In genomic region chr13:112652205-112652604, GRCm38 (mm10) we compare ENCODE assay signal across 24 mouse cellular contexts. TPM values are rescaled to one million over a fixed set of nuclear protein-coding genes. Genes with fewer than 3 reads are reported as not detected.
DNase-seq lines count a peak whose midpoint lies in the region; ATAC-seq and TF ChIP-seq lines count a peak whose summit lies in the region.
"Had no signal": no experiment of that assay in that cellular context is flagged by ENCODE, and none has a peak within 500 bp of the region (broad histone marks: within the 10 kb centered on the region; RNA-seq: fewer than 3 reads in every experiment).

Gene Ddx4, minus strand, starts transcription at chr13:112652475.

- no peak within 1 kb of the TSS for H3K27ac ChIP-seq in heart, embryonic 16.5 days (ENCODE audit: low read length)
- peak within 1 kb of the TSS; percentile 94 for H3K27ac ChIP-seq in testis, adult 2 months (ENCODE audit: control insufficient read depth, insufficient read depth, low read depth, low read length)
- H3K27ac ChIP-seq in forebrain, embryonic 16.5 days (ENCODE audit: low read length), result no peak within 1 kb of the TSS
- no peak within 1 kb of the TSS for H3K27ac ChIP-seq in layer of hippocampus, adult 2 months
- H3K27ac ChIP-seq: embryonic facial prominence, embryonic 12.5 days; forebrain, embryonic 13.5 days; intestine, embryonic 15.5 days; limb, embryonic 12.5 days; liver, embryonic 14.5 days; lung, embryonic 15.5 days; macrophage; stomach, postnatal 0 days had no signal

- intact Hi-C loops in heart, postnatal 36 days (cut with DNase I), result no loop called here

- no peaks in the 10 kb centered on the region for H3K27me3 ChIP-seq in heart, embryonic 16.5 days (ENCODE audit: control insufficient read depth, insufficient read depth, low read length)
- H3K27me3 ChIP-seq in testis, adult 2 months (ENCODE audit: control insufficient read depth, insufficient read depth, low read length), result no peaks in the 10 kb centered on the region
- no peaks in the 10 kb centered on the region for H3K27me3 ChIP-seq in forebrain, embryonic 16.5 days (replicated peaks; ENCODE audit: control insufficient read depth, insufficient read depth, low read length)
- H3K27me3 ChIP-seq: embryonic facial prominence, embryonic 12.5 days; forebrain, embryonic 13.5 days; intestine, embryonic 15.5 days; lung, embryonic 15.5 days had no signal

- DNase-seq in heart, adult 11 months, result peak; percentile 78
- no peak for DNase-seq in heart, postnatal 36 days
- no peak for DNase-seq in heart, adult 8-10 months (ENCODE audit: low spot score)
- DNase-seq in R1 (ENCODE audit: low read depth, low spot score), result peak; percentile 79
- DNase-seq in layer of hippocampus, adult 2 months (ENCODE audit: low spot score in 2 of 2), result no peak
- DNase-seq: adrenal gland, adult 8-10 months; cerebellum, adult 9-11 months; gastrocnemius, postnatal 14 days; kidney, adult 9 months; kidney, postnatal 25 days had no signal

- H3K4me2 ChIP-seq in heart, embryonic 16.5 days (ENCODE audit: low read depth, low read length), result peak within 1 kb of the TSS; percentile 21; the same call in 1 of the 2 replicates
- H3K4me2 ChIP-seq in forebrain, embryonic 16.5 days (ENCODE audit: low read length), result no peak within 1 kb of the TSS
- H3K4me2 ChIP-seq: embryonic facial prominence, embryonic 12.5 days; forebrain, embryonic 13.5 days; intestine, embryonic 15.5 days; limb, embryonic 12.5 days; lung, embryonic 15.5 days; midbrain, embryonic 11.5 days had no signal

- no peak for ATAC-seq in heart, embryonic 16.5 days (replicated peaks; ENCODE audit: extremely low read depth, insufficient read depth, low FRiP score)
- no peak for ATAC-seq in forebrain, embryonic 16.5 days
- ATAC-seq: forebrain, embryonic 13.5 days; intestine, embryonic 15.5 days had no signal

- no peak within 1 kb of the TSS for H3K9ac ChIP-seq in heart, embryonic 16.5 days (ENCODE audit: low read length)
- no peak within 1 kb of the TSS for H3K9ac ChIP-seq in forebrain, embryonic 16.5 days (replicated peaks; ENCODE audit: low read depth, low read length)
- H3K9ac ChIP-seq: embryonic facial prominence, embryonic 12.5 days; forebrain, embryonic 13.5 days; intestine, embryonic 15.5 days; limb, embryonic 12.5 days; liver, embryonic 14.5 days; lung, embryonic 15.5 days had no signal

- H3K4me1 ChIP-seq in heart, embryonic 16.5 days (ENCODE audit: control insufficient read depth, insufficient read depth, low read length), result no peaks in the 10 kb centered on the region
- H3K4me1 ChIP-seq in testis, adult 2 months (ENCODE audit: control insufficient read depth, insufficient read depth, low read length), result peaks cover 5% of the 10 kb centered on the region
- no peaks in the 10 kb centered on the region for H3K4me1 ChIP-seq in forebrain, embryonic 16.5 days (replicated peaks; ENCODE audit: control insufficient read depth, insufficient read depth, low read length)
- H3K4me1 ChIP-seq: embryonic facial prominence, embryonic 12.5 days; forebrain, embryonic 13.5 days; intestine, embryonic 15.5 days; limb, embryonic 12.5 days; lung, embryonic 15.5 days had no signal

- no peak within 1 kb of the TSS for H3K4me3 ChIP-seq in heart, embryonic 16.5 days (ENCODE audit: low read length)
- peak within 1 kb of the TSS; percentile 98 for H3K4me3 ChIP-seq in testis, adult 2 months (ENCODE audit: control insufficient read depth, low read depth, low read length)
- H3K4me3 ChIP-seq in forebrain, embryonic 16.5 days (replicated peaks; ENCODE audit: low read length), result no peak within 1 kb of the TSS
- no peak within 1 kb of the TSS for H3K4me3 ChIP-seq in layer of hippocampus, adult 2 months
- H3K4me3 ChIP-seq: embryonic facial prominence, embryonic 12.5 days; erythroblast, embryonic 14.5 days; forebrain, embryonic 13.5 days; intestine, embryonic 15.5 days; limb, embryonic 12.5 days; lung, embryonic 15.5 days had no signal

- no peak for TF ChIP-seq CTCF in testis, adult 2 months (IDR thresholded peaks at IDR 0.05; ENCODE audit: control insufficient read depth, insufficient read depth, insufficient replicate concordance, low read depth, low read length)
- no peak for TF ChIP-seq CTCF in layer of hippocampus, adult 2 months (conservative IDR thresholded peaks at IDR 0.05)

- peaks cover 9% of the 10 kb centered on the region for H3K9me3 ChIP-seq in heart, embryonic 16.5 days (replicated peaks; ENCODE audit: control insufficient read depth, low read length)
- peaks cover 10% of the 10 kb centered on the region for H3K9me3 ChIP-seq in forebrain, embryonic 16.5 days (ENCODE audit: control insufficient read depth, low read length)
- H3K9me3 ChIP-seq: lung, embryonic 15.5 days had no signal

- peak; percentile 91 for TF ChIP-seq POLR2A in testis, adult 2 months (IDR thresholded peaks at IDR 0.05; ENCODE audit: control insufficient read depth, low read depth, low read length)

- 60% methylated on average over 45 of the region's 45 CpGs for WGBS in heart, embryonic 16.5 days
- WGBS in forebrain, embryonic 16.5 days, result 82% methylated on average over 45 of the region's 45 CpGs

- no peaks in the 10 kb centered on the region for H3K36me3 ChIP-seq in heart, embryonic 16.5 days (ENCODE audit: control insufficient read depth, insufficient read depth)
- H3K36me3 ChIP-seq in testis, adult 2 months (ENCODE audit: control insufficient read depth, insufficient read depth, low read length), result no peaks in the 10 kb centered on the region; the same call in 1 of the 2 replicates
- no peaks in the 10 kb centered on the region for H3K36me3 ChIP-seq in forebrain, embryonic 16.5 days (ENCODE audit: control insufficient read depth, insufficient read depth)
- H3K36me3 ChIP-seq: embryonic facial prominence, embryonic 12.5 days; intestine, embryonic 15.5 days; limb, embryonic 12.5 days; lung, embryonic 15.5 days had no signal

RNA-seq across cellular contexts. Expression of gene Ddx4, which starts in this region (rescaled TPM):
- total RNA-seq in heart, postnatal 36 days (2021), result under 1 TPM in 1 of 2 experiments, not detected in 1; 0.14 TPM
- polyA plus RNA-seq in heart, embryonic 16.5 days (2015; fragmentation: Nextera tagmentation; extraction: Ambion mirVana), result 0.47 and 0.58 TPM in 2 replicates
- under 1 TPM in 2 of 4 experiments, not detected in 2; 0.09 to 0.12 TPM for total RNA-seq in heart, adult 8-10 months (2022)
- 87.4 and 129 TPM in 2 replicates for polyA plus RNA-seq in testis, adult 2 months (2012; rRNA removed)
- polyA plus RNA-seq in forebrain, embryonic 16.5 days (2015; fragmentation: Nextera tagmentation; extraction: Ambion mirVana), result 0.78 and 1.2 TPM in 2 replicates
- total RNA-seq in layer of hippocampus, adult 2 months (2021), result 1 to 10 TPM; 1.7 to 2.0 TPM
- total RNA-seq: gastrocnemius, postnatal 14 days; monocyte, adult 5-6 weeks had no signal
- polyA plus RNA-seq: erythroblast, embryonic 14.5 days had no signal

Comparison
In these comparisons a context has a peak if more than half of its experiments do, and no peak if none do; other contexts are left out.
1. RNA of gene Ddx4 (polyA plus RNA-seq): 87.4 to 129 TPM in testis, adult 2 months; 0.78 to 1.2 TPM in forebrain, embryonic 16.5 days and 0.47 to 0.58 TPM in heart, embryonic 16.5 days; every median in the first group is over 10 times any median in the second.
2. DNase-seq: peak in heart, adult 11 months (single experiment) and R1 (single experiment); none in heart, postnatal 36 days (0 of 2), heart, adult 8-10 months (single experiment) and layer of hippocampus, adult 2 months (0 of 2).